Mouse (Mus musculus): Measurements from ENCODE around the gene Gtf2i.

Gene Gtf2i

GRCm38 (mm10) chr5:134322355-134322754 is 7.8 kb upstream of the Gtf2i start:
- no peak for DNase-seq (ENCODE audit: low read depth, low spot score)

- DNase-seq (ENCODE audit: low read depth, low spot score): no peak
These were observed 7.1 kb upstream of the Gtf2i start for GRCm38 (mm10) chr5:134321699-134322098.

- peak; percentile 42 for DNase-seq (ENCODE audit: low read depth, low spot score)
These were observed 4.3 kb upstream of the Gtf2i start for GRCm38 (mm10) chr5:134318903-134319302.

GRCm38 (mm10) chr5:134316721-134317120 is 2.2 kb upstream of the Gtf2i start:
- no peak for DNase-seq (ENCODE audit: low read depth, low spot score)

GRCm38 (mm10) chr5:134315623-134316350 is 1.2 kb upstream of the Gtf2i start:
- DNase-seq (ENCODE audit: low read depth, low spot score): peak; percentile 72

- no peak for DNase-seq (ENCODE audit: low read depth, low spot score)
These were observed 389 bp downstream of the Gtf2i start for GRCm38 (mm10) chr5:134314068-134314674.

GRCm38 (mm10) chr5:134313451-134314067 is 1.0 kb downstream of the Gtf2i start:
- DNase-seq (ENCODE audit: low read depth, low spot score): peak; percentile 96

GRCm38 (mm10) chr5:134312691-134313450 is 1.7 kb downstream of the Gtf2i start:
- DNase-seq (ENCODE audit: low read depth, low spot score): peak; percentile 88

GRCm38 (mm10) chr5:134311894-134312411 is 2.6 kb downstream of the Gtf2i start:
- peak; percentile 74 for DNase-seq (ENCODE audit: low read depth, low spot score)

GRCm38 (mm10) chr5:134310201-134310600 is 4.4 kb downstream of the Gtf2i start:
- no peak for DNase-seq (ENCODE audit: low read depth, low spot score)

- no peak for DNase-seq (ENCODE audit: low read depth, low spot score)
These were observed 5.2 kb downstream of the Gtf2i start for GRCm38 (mm10) chr5:134309345-134309744.

GRCm38 (mm10) chr5:134304639-134305038 is 9.9 kb downstream of the Gtf2i start:
- DNase-seq (ENCODE audit: low read depth, low spot score): no peak

GRCm38 (mm10) chr5:134295277-134296050 is 19.1 kb downstream of the Gtf2i start:
- DNase-seq (ENCODE audit: low read depth, low spot score): no peak

GRCm38 (mm10) chr5:134294606-134295005 is 20.0 kb downstream of the Gtf2i start:
- no peak for DNase-seq (ENCODE audit: low read depth, low spot score)

GRCm38 (mm10) chr5:134291096-134291495 is 23.5 kb downstream of the Gtf2i start:
- no peak for DNase-seq (ENCODE audit: low read depth, low spot score)

- DNase-seq (ENCODE audit: low read depth, low spot score): no peak
These were observed 24.5 kb downstream of the Gtf2i start for GRCm38 (mm10) chr5:134289935-134290560.

- no peak for DNase-seq (ENCODE audit: low read depth, low spot score)
These were observed 26.5 kb downstream of the Gtf2i start for GRCm38 (mm10) chr5:134288071-134288470.

GRCm38 (mm10) chr5:134284921-134285320 is 29.6 kb downstream of the Gtf2i start:
- DNase-seq (ENCODE audit: low read depth, low spot score): no peak

GRCm38 (mm10) chr5:134282603-134283002 is 32.0 kb downstream of the Gtf2i start:
- no peak for DNase-seq (ENCODE audit: low read depth, low spot score)

GRCm38 (mm10) chr5:134282076-134282475 is 32.5 kb downstream of the Gtf2i start:
- no peak for DNase-seq (ENCODE audit: low read depth, low spot score)

- DNase-seq (ENCODE audit: low read depth, low spot score): no peak
These were observed 35.2 kb downstream of the Gtf2i start for GRCm38 (mm10) chr5:134279371-134279770.

Measured in ES-CJ7 (cell line).